Mouse (Mus musculus): ENCODE results near the gene Mdh1b. TPM values are rescaled to one million over a fixed set of nuclear protein-coding genes. Genes with fewer than 3 reads are reported as not detected.

Mdh1b gene
- polyA plus RNA-seq, 1 experiment from 2014 or later, result not detected

DNA sequence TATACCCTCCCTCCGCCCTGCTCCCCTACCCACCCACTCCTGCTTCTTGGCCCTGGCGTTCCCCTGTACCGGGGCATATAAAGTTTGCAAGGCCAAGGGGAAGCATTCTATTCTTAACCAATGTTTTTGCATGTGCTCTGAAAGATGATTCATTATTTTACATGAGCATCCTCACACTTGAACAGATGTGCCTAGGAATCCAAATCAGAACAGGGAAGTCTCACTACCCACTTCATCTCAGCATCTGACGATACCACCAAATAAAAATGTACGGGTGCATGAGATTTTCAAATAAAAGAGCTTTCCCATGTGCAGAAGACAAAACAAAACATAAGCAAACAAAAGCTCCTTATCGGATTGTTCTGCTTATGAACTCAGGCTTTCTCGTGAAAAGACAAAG, 10.0 kb downstream of the Mdh1b start:
- no peaks in the 10 kb centered on the region for H3K9me3 ChIP-seq (replicated peaks)
- H3K4me2 ChIP-seq, result no peak overlapping the region
- H3K36me3 ChIP-seq, result no peaks in the 10 kb centered on the region
- no peak overlapping the region for H3K27ac ChIP-seq
- 69% methylated on average over 7 of the region's 7 CpGs for WGBS (ENCODE audit: insufficient replicate concordance)
- no peaks in the 10 kb centered on the region for H3K4me1 ChIP-seq (replicated peaks)
- no peak overlapping the region for H3K9ac ChIP-seq
- DNase-seq, result no peak
- H3K4me3 ChIP-seq (replicated peaks), result no peak overlapping the region
- no peak for ATAC-seq (ENCODE audit: low read depth)
- H3K27me3 ChIP-seq, result no peaks in the 10 kb centered on the region

DNA sequence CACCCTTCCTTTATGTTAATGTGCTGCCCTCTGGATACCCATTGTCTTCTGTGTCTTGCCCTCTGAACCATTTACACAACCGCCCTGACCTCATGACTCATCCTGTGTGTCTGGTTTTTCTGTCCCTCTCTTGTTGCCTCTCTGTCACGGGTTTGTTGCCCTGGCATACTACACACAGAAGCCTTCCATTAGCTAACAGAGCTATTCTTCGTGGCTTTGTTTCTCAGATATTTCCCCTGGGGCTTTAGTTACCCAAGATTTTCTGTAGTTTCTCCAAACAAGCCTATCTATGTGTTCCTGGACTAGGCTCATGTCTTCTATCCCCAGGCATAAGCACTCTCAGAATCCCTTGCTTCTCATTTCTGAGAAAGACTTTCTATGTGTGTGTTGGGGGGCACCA, 21.2 kb downstream of the Mdh1b start:
- no peak overlapping the region for H3K9ac ChIP-seq
- no peaks in the 10 kb centered on the region for H3K4me1 ChIP-seq (replicated peaks)
- H3K27ac ChIP-seq, result no peak overlapping the region
- ATAC-seq (ENCODE audit: low read depth) (no peak), DNase-seq (no peak)
- H3K36me3 ChIP-seq, result no peaks in the 10 kb centered on the region
- H3K9me3 ChIP-seq (replicated peaks), result no peaks in the 10 kb centered on the region
- H3K27me3 ChIP-seq, result no peaks in the 10 kb centered on the region
- 44% methylated on average over 3 of the region's 3 CpGs for WGBS (ENCODE audit: insufficient replicate concordance)
- no peak overlapping the region for H3K4me2 ChIP-seq
- H3K4me3 ChIP-seq (replicated peaks), result no peak overlapping the region

DNA sequence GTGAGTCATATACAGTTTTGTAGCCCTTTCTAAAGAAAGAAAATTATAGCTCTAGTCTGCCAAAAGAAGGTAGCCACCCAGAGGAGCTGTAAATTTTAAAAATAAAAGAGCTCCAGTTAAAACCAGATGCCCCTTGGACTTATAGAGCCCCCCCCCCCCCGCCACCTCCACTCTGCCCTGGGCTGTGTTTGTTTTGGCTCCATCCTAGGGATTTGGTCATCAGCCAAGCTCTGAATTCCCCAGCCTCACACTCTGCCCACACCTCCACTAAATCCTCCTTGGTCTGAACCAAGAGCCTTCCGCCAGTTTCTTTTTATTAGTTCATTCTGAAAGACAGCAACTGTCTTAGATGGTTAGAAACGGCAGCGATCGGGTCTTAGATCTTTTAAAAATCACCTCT, 24.4 kb downstream of the Mdh1b start:
- no peak for DNase-seq
- Histone ChIP-seq H3K4me2 (no peak overlapping the region), H3K27me3 (no peaks in the 10 kb centered on the region), H3K4me1 (replicated peaks) (no peaks in the 10 kb centered on the region), H3K9ac (no peak overlapping the region), H3K4me3 (replicated peaks) (no peak overlapping the region), H3K36me3 (no peaks in the 10 kb centered on the region), H3K9me3 (replicated peaks) (no peaks in the 10 kb centered on the region), H3K27ac (no peak overlapping the region)
- 63% methylated on average over 5 of the region's 5 CpGs for WGBS (ENCODE audit: insufficient replicate concordance)
- ATAC-seq (ENCODE audit: low read depth), result peak; percentile 67

DNA sequence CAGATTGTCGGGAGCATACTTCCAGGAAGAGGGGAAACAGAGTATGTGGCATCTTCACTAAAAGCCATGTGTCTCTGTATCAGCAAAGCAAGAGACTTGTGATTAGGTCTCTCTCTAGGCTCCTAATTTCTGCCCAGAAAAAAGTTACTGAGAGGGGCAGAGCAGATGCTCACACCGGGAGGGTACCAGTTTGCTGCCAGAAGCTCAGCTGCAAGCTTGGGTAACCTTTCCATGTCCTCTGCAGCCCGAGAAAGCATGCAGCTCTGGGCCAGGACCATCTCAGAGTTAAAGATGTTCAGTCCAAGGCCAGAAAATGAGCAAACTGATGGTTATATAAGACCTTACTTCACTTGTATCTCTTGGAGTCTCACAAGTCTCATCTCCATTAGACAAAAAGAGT, 33.3 kb downstream of the Mdh1b start:
- H3K36me3 ChIP-seq, result no peaks in the 10 kb centered on the region
- H3K4me2 ChIP-seq, result no peak overlapping the region
- no peaks in the 10 kb centered on the region for H3K4me1 ChIP-seq (replicated peaks)
- WGBS (ENCODE audit: insufficient replicate concordance), result 48% methylated on average over 3 of the region's 3 CpGs
- ATAC-seq (ENCODE audit: low read depth), result no peak
- no peaks in the 10 kb centered on the region for H3K9me3 ChIP-seq (replicated peaks)
- H3K4me3 ChIP-seq (replicated peaks), result no peak overlapping the region
- no peaks in the 10 kb centered on the region for H3K27me3 ChIP-seq
- no peak overlapping the region for H3K27ac ChIP-seq
- no peak overlapping the region for H3K9ac ChIP-seq
- no peak for DNase-seq

DNA sequence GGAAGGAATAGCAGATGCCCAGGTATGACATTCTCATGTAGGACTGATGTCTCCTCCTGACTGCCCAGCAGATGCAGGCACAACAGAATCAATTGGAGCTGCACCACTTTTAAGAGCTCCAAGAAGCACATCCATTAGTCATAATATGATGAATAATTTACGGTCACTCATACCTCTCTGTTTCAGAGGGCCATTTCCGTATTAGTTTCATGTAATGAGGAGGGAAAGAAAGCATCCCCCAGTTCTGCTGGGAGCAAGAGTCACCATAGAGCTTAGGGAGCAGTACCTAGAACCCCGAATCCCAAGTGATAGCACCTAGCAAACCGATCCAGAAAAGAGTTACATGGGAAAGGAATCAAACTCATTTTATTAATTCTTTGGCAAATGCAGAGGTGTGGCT, 43.3 kb downstream of the Mdh1b start, which contains the start of gene Dytn:
Gene Dytn, minus strand, starts transcription at position 101 of the 400 bp plus-strand sequence.
- DNase-seq (no peak), ATAC-seq (ENCODE audit: low read depth) (no peak)
- Histone ChIP-seq H3K4me2 (no peak within 1 kb of the TSS), H3K9me3 (replicated peaks) (no peaks in the 10 kb centered on the region), H3K27ac (no peak within 1 kb of the TSS), H3K27me3 (no peaks in the 10 kb centered on the region), H3K4me3 (replicated peaks) (no peak within 1 kb of the TSS), H3K9ac (no peak within 1 kb of the TSS), H3K36me3 (no peaks in the 10 kb centered on the region), H3K4me1 (replicated peaks) (no peaks in the 10 kb centered on the region)
- WGBS (ENCODE audit: insufficient replicate concordance), result 62% methylated on average over 4 of the region's 4 CpGs

DNA sequence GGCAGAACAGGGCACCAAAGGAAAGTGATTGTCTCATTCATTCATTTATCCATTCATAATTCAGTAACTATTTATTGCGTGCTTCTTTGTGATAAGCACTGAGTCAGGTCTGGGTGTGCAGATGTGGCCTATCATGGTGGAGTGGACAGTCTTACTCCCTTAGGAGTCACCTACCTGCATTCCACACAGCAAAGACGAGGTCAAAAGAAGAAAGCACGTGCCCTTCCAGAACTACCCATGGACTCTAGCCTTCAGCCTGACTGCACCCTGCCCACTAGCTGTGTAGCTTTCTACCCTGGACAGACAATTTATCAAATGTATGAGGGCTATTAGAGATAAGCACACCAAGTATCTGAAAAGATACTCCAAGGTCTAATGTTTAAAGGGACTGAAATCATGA, 54.1 kb downstream of the Mdh1b start:
- no peak overlapping the region for H3K9ac ChIP-seq
- WGBS (ENCODE audit: insufficient replicate concordance), result 69% methylated on average over 3 of the region's 3 CpGs
- H3K27me3 ChIP-seq, result no peaks in the 10 kb centered on the region
- DNase-seq, result no peak
- H3K27ac ChIP-seq, result no peak overlapping the region
- no peaks in the 10 kb centered on the region for H3K4me1 ChIP-seq (replicated peaks)
- H3K4me3 ChIP-seq (replicated peaks), result no peak overlapping the region
- H3K9me3 ChIP-seq (replicated peaks), result no peaks in the 10 kb centered on the region
- no peak for ATAC-seq (ENCODE audit: low read depth)
- no peak overlapping the region for H3K4me2 ChIP-seq
- H3K36me3 ChIP-seq, result no peaks in the 10 kb centered on the region

DNA sequence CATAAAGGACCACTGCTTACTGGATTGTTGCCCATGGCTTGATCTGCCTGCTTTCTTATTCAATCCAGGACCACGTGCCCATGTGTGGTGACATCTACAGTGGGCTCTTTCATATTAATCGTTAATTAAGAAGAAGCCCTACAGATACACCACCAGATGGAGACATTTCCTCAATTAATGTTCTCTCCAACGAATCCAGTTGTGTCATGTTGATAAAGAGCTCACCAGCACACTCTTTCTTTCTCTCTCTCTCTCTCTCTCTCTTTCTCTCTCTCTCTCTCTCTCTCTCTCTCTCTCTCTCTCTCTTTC, 61.3 kb downstream of the Mdh1b start:
- Histone ChIP-seq H3K36me3 (no peaks in the 10 kb centered on the region), H3K9ac (no peak overlapping the region), H3K4me3 (replicated peaks) (no peak overlapping the region), H3K4me2 (no peak overlapping the region), H3K27me3 (no peaks in the 10 kb centered on the region), H3K9me3 (replicated peaks) (no peaks in the 10 kb centered on the region), H3K27ac (no peak overlapping the region), H3K4me1 (replicated peaks) (no peaks in the 10 kb centered on the region)
- ATAC-seq (ENCODE audit: low read depth), result no peak
- 11% methylated on average over 3 of the region's 3 CpGs for WGBS (ENCODE audit: insufficient replicate concordance)
- DNase-seq, result no peak

DNA sequence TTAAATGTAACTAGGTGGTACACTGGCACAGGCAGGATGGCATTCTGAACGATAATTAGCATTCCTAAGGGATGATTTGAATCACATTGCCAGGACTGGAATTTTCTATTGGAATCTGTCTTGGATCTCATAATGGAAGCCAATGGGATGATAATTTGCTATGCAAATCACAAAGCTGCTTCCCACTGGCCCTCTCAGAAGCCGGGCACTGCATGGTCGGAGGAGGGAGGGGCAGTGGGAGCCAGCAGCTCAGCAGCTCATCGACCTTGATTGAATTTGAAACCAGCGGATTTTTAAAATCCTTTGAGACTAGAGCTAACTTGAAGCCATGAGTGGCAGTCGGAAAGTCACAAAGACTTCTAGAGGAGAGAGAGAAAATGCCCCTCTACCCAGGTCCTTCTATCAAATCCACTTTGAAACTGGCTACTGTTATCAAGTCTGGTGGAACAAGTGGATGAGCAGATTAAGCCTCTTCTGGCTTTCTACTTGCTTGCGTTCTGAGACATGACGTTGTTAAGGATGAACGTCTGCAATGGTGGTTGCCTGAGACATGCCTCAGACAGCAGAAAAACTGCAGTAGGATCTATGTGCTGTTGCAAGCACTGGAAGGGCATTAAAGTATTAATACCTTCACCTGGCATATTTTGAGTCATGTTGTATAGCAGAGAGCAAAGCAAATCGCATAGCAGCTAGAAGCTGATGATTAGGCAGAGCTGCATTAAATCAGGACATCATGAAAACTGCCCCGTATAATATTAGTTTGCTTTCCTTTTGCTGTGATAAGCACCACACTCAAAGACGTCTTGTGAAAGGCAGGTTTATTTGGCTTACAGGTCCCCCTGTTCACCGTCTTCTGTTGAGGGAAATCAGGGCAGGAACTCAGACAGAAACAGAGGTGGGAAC, 61.9 kb downstream of the Mdh1b start:
- Histone ChIP-seq H3K9me3 (replicated peaks) (no peaks in the 10 kb centered on the region), H3K27ac (no peak overlapping the region), H3K4me1 (replicated peaks) (no peaks in the 10 kb centered on the region), H3K27me3 (no peaks in the 10 kb centered on the region), H3K36me3 (no peaks in the 10 kb centered on the region), H3K9ac (no peak overlapping the region), H3K4me3 (replicated peaks) (no peak overlapping the region), H3K4me2 (no peak overlapping the region)
- 24% methylated on average over 13 of the region's 13 CpGs for whole genome bisulfite sequencing (ENCODE audit: insufficient replicate concordance)
- ATAC-seq (ENCODE audit: low read depth) (no peak), DNase-seq (no peak)

DNA sequence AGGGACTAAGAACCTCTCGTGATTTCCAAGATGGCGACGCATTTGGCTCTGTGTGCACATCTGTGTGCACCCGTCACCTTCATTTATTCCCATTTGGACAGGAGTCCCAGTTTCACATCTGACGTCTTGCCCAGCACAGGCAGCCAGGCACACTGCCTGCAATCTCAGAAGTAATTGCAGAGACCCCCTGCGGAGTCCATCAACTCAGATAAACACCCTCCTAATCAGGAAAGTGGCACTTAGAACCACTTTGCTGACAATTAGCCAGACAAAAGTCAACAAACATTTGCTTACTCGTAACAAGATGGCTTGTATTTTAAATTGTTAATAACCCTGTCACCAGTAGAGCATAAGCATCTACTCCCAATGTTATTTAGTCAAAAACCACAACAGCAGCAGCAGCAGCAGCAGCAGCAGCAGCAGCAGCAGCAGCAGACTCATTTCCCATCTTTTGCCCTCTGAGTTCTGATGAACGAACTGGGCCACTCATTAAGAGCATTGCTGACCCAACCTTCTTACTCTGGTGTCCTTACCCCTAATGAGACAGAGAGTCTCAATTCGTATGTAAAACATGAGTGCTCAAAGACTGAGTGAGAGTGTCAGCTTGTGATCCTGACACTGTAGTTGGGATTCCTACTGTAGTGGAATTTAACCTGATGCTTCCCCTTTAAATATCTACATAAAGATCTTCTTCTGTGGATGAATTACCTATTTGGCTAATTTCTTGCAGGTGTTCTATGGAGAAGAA, 62.7 kb downstream of the Mdh1b start:
- H3K4me2 ChIP-seq, result no peak overlapping the region
- no peak overlapping the region for H3K27ac ChIP-seq

DNA sequence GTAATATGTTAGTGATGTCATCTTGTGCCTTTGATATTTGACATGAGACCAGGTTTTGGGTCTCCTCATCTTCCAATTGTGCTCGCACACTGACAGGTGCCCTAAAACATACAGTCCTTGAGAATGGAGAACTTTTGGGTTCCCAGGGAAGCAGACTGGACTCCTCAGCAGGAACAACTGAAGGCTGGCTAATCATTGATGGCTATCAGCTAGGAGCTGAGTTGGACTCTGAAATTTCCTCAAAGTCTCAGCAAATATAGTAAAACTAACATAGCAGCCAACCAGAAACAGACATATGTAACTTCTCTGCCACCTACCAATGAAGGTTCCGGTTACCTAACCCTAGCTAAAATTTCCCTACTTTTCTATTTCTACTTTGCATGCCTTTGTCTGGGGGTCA, 64.0 kb downstream of the Mdh1b start:
- no peak overlapping the region for H3K4me2 ChIP-seq
- H3K27me3 ChIP-seq, result no peaks in the 10 kb centered on the region
- no peak for ATAC-seq (ENCODE audit: low read depth)
- H3K27ac ChIP-seq, result no peak overlapping the region
- no peak for DNase-seq
- H3K4me1 ChIP-seq (replicated peaks), result no peaks in the 10 kb centered on the region
- H3K36me3 ChIP-seq, result no peaks in the 10 kb centered on the region
- H3K4me3 ChIP-seq (replicated peaks), result no peak overlapping the region
- 76% methylated on average over 2 of the region's 2 CpGs for WGBS (ENCODE audit: insufficient replicate concordance)
- no peak overlapping the region for H3K9ac ChIP-seq
- H3K9me3 ChIP-seq (replicated peaks), result no peaks in the 10 kb centered on the region

More for the DNA sequence above, 62.7 kb downstream of the Mdh1b start:
- ATAC-seq (ENCODE audit: low read depth), result no peak
- H3K27me3 ChIP-seq, result no peaks in the 10 kb centered on the region
- H3K4me1 ChIP-seq (replicated peaks), result no peaks in the 10 kb centered on the region
- no peak overlapping the region for H3K4me3 ChIP-seq (replicated peaks)
- WGBS (ENCODE audit: insufficient replicate concordance), result 40% methylated on average over 9 of the region's 9 CpGs
- no peaks in the 10 kb centered on the region for H3K9me3 ChIP-seq (replicated peaks)
- H3K9ac ChIP-seq, result no peak overlapping the region
- DNase-seq, result no peak
- no peaks in the 10 kb centered on the region for H3K36me3 ChIP-seq

DNA sequence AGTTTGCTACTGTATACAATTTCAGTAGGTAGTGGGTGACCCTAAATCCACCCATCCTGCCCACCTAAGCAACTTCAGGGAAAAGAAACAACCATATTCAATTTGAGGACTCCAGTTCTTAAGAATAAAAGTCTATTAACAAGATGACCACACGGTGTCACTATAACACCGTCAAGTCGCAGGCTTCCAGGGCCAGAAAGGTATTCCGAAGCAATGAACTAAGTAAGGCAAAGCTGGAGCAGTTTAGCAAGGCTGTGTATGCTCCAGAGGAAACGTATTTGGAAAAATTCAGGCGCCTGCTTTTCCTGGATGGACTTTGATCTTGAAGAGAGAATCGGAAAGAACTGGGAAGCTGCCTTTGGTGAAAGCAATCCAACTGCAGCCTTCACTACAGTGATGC, 70.5 kb downstream of the Mdh1b start:
- ATAC-seq (ENCODE audit: low read depth), result no peak
- Histone ChIP-seq H3K27ac (no peak overlapping the region), H3K9me3 (replicated peaks) (no peaks in the 10 kb centered on the region), H3K27me3 (no peaks in the 10 kb centered on the region), H3K9ac (no peak overlapping the region), H3K4me3 (replicated peaks) (no peak overlapping the region), H3K36me3 (no peaks in the 10 kb centered on the region), H3K4me2 (no peak overlapping the region), H3K4me1 (replicated peaks) (no peaks in the 10 kb centered on the region)
- peak; percentile 4 for DNase-seq
- WGBS (ENCODE audit: insufficient replicate concordance), result 2% methylated on average over 7 of the region's 7 CpGs

DNA sequence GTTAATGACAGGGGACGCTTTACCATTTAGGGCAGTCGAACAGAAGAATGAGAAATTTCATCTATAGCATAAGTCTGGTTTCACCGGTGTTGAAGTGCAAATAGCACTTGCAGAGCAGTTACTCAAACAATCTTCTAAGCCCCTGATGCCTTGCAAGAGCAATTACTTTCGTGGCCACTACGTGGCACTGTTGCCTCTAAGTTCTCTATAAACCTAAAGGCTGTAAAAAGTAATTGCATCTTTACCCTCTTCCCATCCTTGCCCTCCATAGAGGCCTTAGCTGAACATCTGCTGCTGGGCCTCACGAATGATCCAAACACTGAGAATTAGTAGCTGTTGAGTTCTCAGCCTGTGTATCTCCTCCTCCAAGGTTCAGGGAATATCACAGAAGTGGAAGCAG, 72.1 kb downstream of the Mdh1b start:
- Histone ChIP-seq H3K4me2 (no peak overlapping the region), H3K27ac (no peak overlapping the region), H3K4me1 (replicated peaks) (no peaks in the 10 kb centered on the region), H3K9ac (no peak overlapping the region), H3K4me3 (replicated peaks) (no peak overlapping the region), H3K9me3 (replicated peaks) (no peaks in the 10 kb centered on the region), H3K27me3 (no peaks in the 10 kb centered on the region), H3K36me3 (no peaks in the 10 kb centered on the region)
- 8% methylated on average over 6 of the region's 6 CpGs for WGBS (ENCODE audit: insufficient replicate concordance)
- ATAC-seq (ENCODE audit: low read depth) (no peak), DNase-seq (peak; percentile 17)

All from liver, embryonic 13.5 days (tissue).